In genomic region chr1:82741539-82741938, GRCm38 (mm10) we compare ENCODE assay signal across 35 mouse cellular contexts. TPM values are rescaled to one million over a fixed set of nuclear protein-coding genes. Genes with fewer than 3 reads are reported as not detected.
"Had no signal": no experiment of that assay in that cellular context is flagged by ENCODE, and none has a peak within 500 bp of the region (broad histone marks: within the 10 kb centered on the region; RNA-seq: fewer than 3 reads in every experiment).

No protein-coding gene starts in this region.

- ATAC-seq: forebrain, embryonic 13.5 days; forebrain, embryonic 14.5 days; forebrain, embryonic 15.5 days; forebrain, embryonic 16.5 days; forebrain, postnatal 0 days had no signal

- H3K9me3 ChIP-seq: embryonic facial prominence, embryonic 10.5 days; embryonic facial prominence, embryonic 12.5 days; embryonic facial prominence, embryonic 13.5 days; embryonic facial prominence, embryonic 15.5 days; forebrain, embryonic 10.5 days; forebrain, embryonic 12.5 days; forebrain, embryonic 13.5 days; forebrain, embryonic 15.5 days had no signal

- DNase-seq: cerebellum, adult 2 months; cerebellum, adult 8-10 months; cerebellum, adult 9-10 months; cerebellum, adult 9-11 months; cerebellum, postnatal 10 days; cerebellum, postnatal 14 days; cerebellum, postnatal 25 days; cerebellum, postnatal 36 days; embryo, embryonic 11 days; forebrain, postnatal 0 days; gastrocnemius, adult 2 months; gastrocnemius, postnatal 10 days; gastrocnemius, postnatal 14 days; gastrocnemius, postnatal 25 days; gastrocnemius, postnatal 36 days; heart, adult 11 months; heart, adult 18-20 months; heart, adult 2 months had no signal

- H3K27me3 ChIP-seq: embryonic facial prominence, embryonic 12.5 days; embryonic facial prominence, embryonic 13.5 days; embryonic facial prominence, embryonic 15.5 days; forebrain, embryonic 12.5 days; forebrain, embryonic 13.5 days; forebrain, embryonic 15.5 days had no signal

- H3K27ac ChIP-seq: embryonic facial prominence, embryonic 10.5 days; embryonic facial prominence, embryonic 12.5 days; embryonic facial prominence, embryonic 13.5 days; embryonic facial prominence, embryonic 15.5 days; forebrain, embryonic 10.5 days; forebrain, embryonic 12.5 days; forebrain, embryonic 13.5 days; forebrain, embryonic 15.5 days; gastrocnemius, adult 2 months; heart, adult 2 months had no signal

- H3K4me2 ChIP-seq: embryonic facial prominence, embryonic 12.5 days; embryonic facial prominence, embryonic 13.5 days; embryonic facial prominence, embryonic 15.5 days; forebrain, embryonic 12.5 days; forebrain, embryonic 13.5 days; forebrain, embryonic 15.5 days had no signal

- H3K9ac ChIP-seq: embryonic facial prominence, embryonic 12.5 days; embryonic facial prominence, embryonic 13.5 days; embryonic facial prominence, embryonic 15.5 days; forebrain, embryonic 12.5 days; forebrain, embryonic 13.5 days; forebrain, embryonic 15.5 days; forebrain, postnatal 0 days had no signal

- H3K4me1 ChIP-seq: embryonic facial prominence, embryonic 10.5 days; embryonic facial prominence, embryonic 12.5 days; embryonic facial prominence, embryonic 13.5 days; embryonic facial prominence, embryonic 15.5 days; forebrain, embryonic 10.5 days; forebrain, embryonic 12.5 days; forebrain, embryonic 13.5 days; forebrain, embryonic 15.5 days had no signal

- H3K4me3 ChIP-seq: embryonic facial prominence, embryonic 10.5 days; embryonic facial prominence, embryonic 12.5 days; embryonic facial prominence, embryonic 13.5 days; embryonic facial prominence, embryonic 15.5 days; erythroblast, embryonic 14.5 days; forebrain, embryonic 10.5 days; forebrain, embryonic 12.5 days; forebrain, embryonic 13.5 days; forebrain, embryonic 15.5 days; gastrocnemius, adult 2 months; heart, adult 2 months had no signal

RNA-seq across cellular contexts. Expression of gene Tm4sf20, which starts 26.7 kb away (rescaled TPM):
- polyA plus RNA-seq: cerebellum, adult 2 months; cortical plate, adult 2 months; embryonic facial prominence, embryonic 11.5 days; embryonic facial prominence, embryonic 12.5 days; erythroblast, embryonic 14.5 days; forebrain, embryonic 10.5 days; forebrain, embryonic 14.5 days; forebrain, embryonic 15.5 days; forebrain, embryonic 16.5 days; forebrain, postnatal 0 days; frontal cortex, adult 2 months; gonadal fat pad, adult 2 months; heart, adult 2 months had no signal

RNA-seq across cellular contexts. Expression of gene Gm47791, which starts 29.5 kb away (rescaled TPM):
- polyA plus RNA-seq: cerebellum, adult 2 months; cortical plate, adult 2 months; embryonic facial prominence, embryonic 10.5 days; embryonic facial prominence, embryonic 11.5 days; embryonic facial prominence, embryonic 12.5 days; embryonic facial prominence, embryonic 13.5 days; embryonic facial prominence, embryonic 14.5 days; erythroblast, embryonic 14.5 days; forebrain, embryonic 10.5 days; forebrain, embryonic 11.5 days; forebrain, embryonic 12.5 days; forebrain, embryonic 13.5 days; forebrain, embryonic 14.5 days; forebrain, embryonic 15.5 days; forebrain, embryonic 16.5 days; forebrain, postnatal 0 days; frontal cortex, adult 2 months; gonadal fat pad, adult 2 months; heart, adult 2 months had no signal
